Mouse (Mus musculus) layer of hippocampus, adult 2 months (tissue): ENCODE results near the gene Hist1h2bg. TPM values are rescaled to one million over a fixed set of nuclear protein-coding genes. Genes with fewer than 3 reads are reported as not detected.

Source experiments
- DNase-seq, 2 experiments: peaks; one replicate each; pipeline ENCODE4 v3.0.0; 2022; ENCODE audit warnings: low spot score in 2 of 2
- H3K27ac ChIP-seq: fragments of 200-600 bp; 2 replicates; pipeline ENCODE4 v1.8.1; 2022
- H3K4me3 ChIP-seq: fragments of 200-600 bp; 2 replicates; pipeline ENCODE4 v1.8.1; 2022; ENCODE audit warnings: mild to moderate bottlenecking
- CTCF ChIP-seq: fragments of 200-600 bp; conservative IDR thresholded peaks from 2 replicates; pipeline ENCODE4 v1.8.1; 2022; ENCODE audit warnings: antibody characterized with exemption, mild to moderate bottlenecking, moderate library complexity
- long read RNA-seq, 2 experiments: library from polyadenylated mRNA; stranded (forward); transcript quantifications; one replicate each; pipeline ENCODE4 v2.0.0; 2021; ENCODE audit warnings: borderline mapping rate in 2 of 2
- total RNA-seq, 2 experiments: library from RNA; stranded (reverse); gene quantifications; 2 replicates each; pipeline ENCODE4 v1.2.3; 2021

The Hist1h2bg gene
- 10 to 100 TPM; 74.0 to 78.9 TPM for total RNA-seq
- long read RNA-seq, experiment 1: 0 reads
- long read RNA-seq, experiment 2: 0 reads

- H3K4me3 ChIP-seq: peak within 1 kb of the TSS; percentile 73
- H3K27ac ChIP-seq: peak within 1 kb of the TSS; percentile 95
- DNase-seq: peak; percentile 72 to 92
- no peak for TF ChIP-seq CTCF
Observed at GRCm38 (mm10) chr13:23571022-23571503, at the start of gene Hist1h2bg, which contains the start of gene Hist1h2ae. Gene Hist1h2bg, plus strand, starts transcription at chr13:23571396. Gene Hist1h2ae, minus strand, starts transcription at chr13:23571220.

- H3K27ac ChIP-seq: no peak overlapping the region
- no peak for TF ChIP-seq CTCF
- DNase-seq: peak; percentile 72
- peak overlapping the region; percentile 15; the same call in 1 of the 2 replicates for H3K4me3 ChIP-seq
Observed at GRCm38 (mm10) chr13:23521703-23522102, 49.5 kb upstream of the Hist1h2bg start.

- no peak overlapping the region for H3K4me3 ChIP-seq
- H3K27ac ChIP-seq: no peak overlapping the region
- DNase-seq: no peak
- no peak for TF ChIP-seq CTCF
Observed at GRCm38 (mm10) chr13:23523976-23524375, 47.2 kb upstream of the Hist1h2bg start.

GRCm38 (mm10) chr13:23524654-23525053 is 46.5 kb upstream of the Hist1h2bg start:
- peak; percentile 73 to 87 for DNase-seq
- H3K4me3 ChIP-seq: no peak overlapping the region
- peak; percentile 99 for TF ChIP-seq CTCF
- H3K27ac ChIP-seq: no peak overlapping the region

GRCm38 (mm10) chr13:23525901-23526300 is 45.3 kb upstream of the Hist1h2bg start:
- TF ChIP-seq CTCF: no peak
- Histone ChIP-seq H3K4me3 (peak overlapping the region; percentile 67), H3K27ac (no peak overlapping the region)
- no peak for DNase-seq

GRCm38 (mm10) chr13:23526312-23526711 is 44.9 kb upstream of the Hist1h2bg start:
- Histone ChIP-seq H3K27ac (peak overlapping the region; percentile 64), H3K4me3 (peak overlapping the region; percentile 67)
- TF ChIP-seq CTCF: no peak
- peak; percentile 91 to 97 for DNase-seq

GRCm38 (mm10) chr13:23529005-23529404 is 42.2 kb upstream of the Hist1h2bg start:
- no peak for DNase-seq
- no peak for TF ChIP-seq CTCF
- Histone ChIP-seq H3K4me3 (no peak overlapping the region), H3K27ac (no peak overlapping the region)

- DNase-seq: no peak
- Histone ChIP-seq H3K27ac (no peak overlapping the region), H3K4me3 (peak overlapping the region; percentile 68)
- TF ChIP-seq CTCF: no peak
Observed at GRCm38 (mm10) chr13:23529480-23530165, 41.6 kb upstream of the Hist1h2bg start.

GRCm38 (mm10) chr13:23530181-23530900 is 40.9 kb upstream of the Hist1h2bg start:
- DNase-seq: peak; percentile 67 to 70
- Histone ChIP-seq H3K4me3 (peak overlapping the region; percentile 68), H3K27ac (peak overlapping the region; percentile 97)
- no peak for TF ChIP-seq CTCF

GRCm38 (mm10) chr13:23530901-23531875 is 40.0 kb upstream of the Hist1h2bg start, which contains the start of gene Hist1h4h:
Gene Hist1h4h, plus strand, starts transcription at chr13:23531050.
- DNase-seq: peak; percentile 97
- peak within 1 kb of the TSS; percentile 68 for H3K4me3 ChIP-seq
- no peak for TF ChIP-seq CTCF
- H3K27ac ChIP-seq: peak within 1 kb of the TSS; percentile 97

- peak overlapping the region; percentile 68 for H3K4me3 ChIP-seq
- no peak for DNase-seq
- peak overlapping the region; percentile 97 for H3K27ac ChIP-seq
- no peak for TF ChIP-seq CTCF
Observed at GRCm38 (mm10) chr13:23532262-23533075, 38.7 kb upstream of the Hist1h2bg start.

GRCm38 (mm10) chr13:23533560-23534367 is 37.4 kb upstream of the Hist1h2bg start, which contains the start of gene Hist1h2af:
Gene Hist1h2af, plus strand, starts transcription at chr13:23533906.
- peak within 1 kb of the TSS; percentile 68 for H3K4me3 ChIP-seq
- peak; percentile 67 to 84 for DNase-seq
- peak within 1 kb of the TSS; percentile 53; the same call in 1 of the 2 replicates for H3K27ac ChIP-seq
